Mouse (Mus musculus) megakaryocyte, embryonic 14.5 days (primary cell): ENCODE measurements around the gene Snrpf. TPM values are rescaled to one million over a fixed set of nuclear protein-coding genes. Genes with fewer than 3 reads are reported as not detected.
A peak's percentile ranks its signal among the peaks of the same experiment; 100 is the strongest.

Experiments used
- H3K27me3 ChIP-seq: replicated peaks from 2 replicates; pipeline ENCODE3; 2012; ENCODE audit warnings: inconsistent platforms
- H3K36me3 ChIP-seq: replicated peaks from 2 replicates; pipeline ENCODE3; 2012; ENCODE audit warnings: low read length, inconsistent platforms, mixed read lengths
- H3K4me1 ChIP-seq: 2 replicates; pipeline ENCODE4 v1.6.1; 2012; ENCODE audit warnings: inconsistent platforms
- H3K4me3 ChIP-seq: replicated peaks from 2 replicates; pipeline ENCODE3; 2012; ENCODE audit warnings: moderate library complexity, mild to moderate bottlenecking, inconsistent platforms
- H3K9me3 ChIP-seq: 2 replicates; pipeline ENCODE4 v1.6.1; 2012; ENCODE audit warnings: inconsistent platforms
- FLI1 ChIP-seq: IDR thresholded peaks from 2 replicates; pipeline ENCODE4 v1.6.1; 2012; ENCODE audit warnings: low read length, inconsistent platforms, mixed read lengths
- GATA1 ChIP-seq: IDR thresholded peaks from 3 replicates; pipeline ENCODE4 v1.6.1; 2012; ENCODE audit warnings: mixed read lengths, low read length, inconsistent platforms, borderline replicate concordance
- polyA plus RNA-seq: library from polyadenylated mRNA; stranded (reverse); fragments of >175 nt; gene quantifications from 2 replicates; pipeline ENCODE4 v1.2.3, GENCODE M21; 2012; ENCODE audit warnings: low replicate concordance; ENCODE audit not compliant: insufficient read depth

Snrpf gene
- polyA plus RNA-seq, 1 experiment, result 75.4 TPM

- no peaks in the 10 kb centered on the region for H3K36me3 ChIP-seq
- peaks cover 31% of the 10 kb centered on the region for H3K9me3 ChIP-seq
- no peak for TF ChIP-seq GATA1
- no peak for TF ChIP-seq FLI1
- H3K27me3 ChIP-seq, result no peaks in the 10 kb centered on the region
- no peaks in the 10 kb centered on the region for H3K4me1 ChIP-seq
- no peak overlapping the region for H3K4me3 ChIP-seq
These were observed 22.0 kb upstream of the Snrpf start for GRCm38 (mm10) chr10:93611419-93612007.

DNA sequence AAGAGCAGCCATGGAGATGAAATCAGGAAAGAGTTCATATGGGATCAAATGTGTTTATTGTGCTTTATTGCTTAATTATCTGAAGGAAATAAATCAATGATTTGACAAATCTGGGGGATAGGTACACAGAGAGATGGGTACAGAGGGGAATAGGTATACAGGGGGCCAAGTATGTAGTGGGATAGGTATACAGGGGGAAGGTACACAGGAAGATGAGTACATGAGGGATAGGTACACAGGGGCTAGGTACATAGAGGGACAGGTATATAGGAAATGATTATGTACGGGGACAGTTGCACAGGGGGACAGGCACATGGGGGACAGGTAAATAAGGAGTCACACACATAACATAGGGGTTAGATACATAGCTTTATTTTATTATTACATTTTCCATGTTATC is 21.4 kb upstream of the Snrpf start:
- H3K27me3 ChIP-seq, result no peaks in the 10 kb centered on the region
- peaks cover 35% of the 10 kb centered on the region for H3K9me3 ChIP-seq
- H3K4me1 ChIP-seq, result no peaks in the 10 kb centered on the region
- H3K4me3 ChIP-seq, result no peak overlapping the region
- H3K36me3 ChIP-seq, result no peaks in the 10 kb centered on the region
- no peak for TF ChIP-seq FLI1
- no peak for TF ChIP-seq GATA1

DNA sequence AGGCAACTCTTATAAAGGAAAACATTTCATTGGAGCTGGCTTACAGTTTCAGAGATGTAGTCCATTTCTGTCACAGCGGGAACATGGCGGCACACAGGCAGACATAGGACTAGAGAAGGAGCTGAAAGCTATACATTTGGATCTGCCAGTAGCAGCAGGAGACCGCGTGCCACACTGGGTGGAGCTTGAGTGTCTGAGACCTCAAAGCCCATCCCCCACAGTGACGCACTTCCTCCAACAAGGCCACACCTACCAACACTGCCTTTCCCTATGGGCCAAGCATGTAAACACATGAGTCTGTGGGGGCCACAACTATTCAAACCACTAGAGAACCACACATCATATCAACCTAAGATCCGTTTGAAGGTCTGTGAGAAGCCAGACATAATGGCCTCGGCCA is 19.7 kb upstream of the Snrpf start:
- peaks cover 2% of the 10 kb centered on the region for H3K27me3 ChIP-seq
- TF ChIP-seq GATA1, result no peak
- no peak for TF ChIP-seq FLI1
- H3K4me1 ChIP-seq, result no peaks in the 10 kb centered on the region
- H3K36me3 ChIP-seq, result no peaks in the 10 kb centered on the region
- H3K4me3 ChIP-seq, result no peak overlapping the region
- peaks cover 39% of the 10 kb centered on the region for H3K9me3 ChIP-seq

- Histone ChIP-seq H3K36me3 (no peaks in the 10 kb centered on the region), H3K27me3 (peaks cover 2% of the 10 kb centered on the region), H3K9me3 (peaks cover 44% of the 10 kb centered on the region), H3K4me1 (no peaks in the 10 kb centered on the region), H3K4me3 (no peak overlapping the region)
- TF ChIP-seq GATA1, result no peak
- TF ChIP-seq FLI1, result no peak
These were observed 18.5 kb upstream of the Snrpf start for GRCm38 (mm10) chr10:93608051-93608450.

- peaks cover 51% of the 10 kb centered on the region for H3K9me3 ChIP-seq
- H3K4me1 ChIP-seq, result no peaks in the 10 kb centered on the region
- no peaks in the 10 kb centered on the region for H3K36me3 ChIP-seq
- H3K27me3 ChIP-seq, result peaks cover 6% of the 10 kb centered on the region
- TF ChIP-seq FLI1 (no peak), GATA1 (no peak)
- H3K4me3 ChIP-seq, result no peak overlapping the region
These were observed 16.8 kb upstream of the Snrpf start for GRCm38 (mm10) chr10:93606326-93606725.

GRCm38 (mm10) chr10:93603256-93603655 is 13.8 kb upstream of the Snrpf start:
- Histone ChIP-seq H3K27me3 (peaks cover 10% of the 10 kb centered on the region), H3K9me3 (peaks cover 27% of the 10 kb centered on the region), H3K4me3 (no peak overlapping the region), H3K4me1 (no peaks in the 10 kb centered on the region), H3K36me3 (no peaks in the 10 kb centered on the region)
- TF ChIP-seq GATA1, result no peak

DNA sequence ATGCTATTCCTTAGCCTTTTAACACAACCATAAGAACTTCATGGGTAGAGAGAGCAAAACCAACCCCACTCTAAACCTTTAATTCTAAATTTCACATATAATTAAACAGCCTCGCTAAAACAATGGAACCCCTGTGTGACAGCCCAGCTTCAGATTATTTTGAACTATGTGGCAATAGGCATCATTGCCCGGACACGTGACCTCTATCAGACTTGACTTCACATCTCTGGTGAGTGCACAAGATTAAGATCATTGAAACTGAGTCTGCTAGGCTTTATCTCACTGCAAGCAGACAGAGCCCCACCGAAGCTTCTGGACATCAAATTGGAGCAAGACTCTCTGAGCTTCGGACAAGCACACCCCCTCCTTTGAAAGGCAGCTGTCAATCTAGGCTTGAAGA is 12.8 kb upstream of the Snrpf start:
- TF ChIP-seq FLI1, result no peak
- TF ChIP-seq GATA1, result no peak
- no peaks in the 10 kb centered on the region for H3K4me1 ChIP-seq
- no peaks in the 10 kb centered on the region for H3K36me3 ChIP-seq
- H3K27me3 ChIP-seq, result peaks cover 11% of the 10 kb centered on the region
- no peak overlapping the region for H3K4me3 ChIP-seq
- peaks cover 20% of the 10 kb centered on the region for H3K9me3 ChIP-seq

GRCm38 (mm10) chr10:93596641-93597040 is 7.1 kb upstream of the Snrpf start:
- TF ChIP-seq GATA1 (no peak), FLI1 (no peak)
- peaks cover 9% of the 10 kb centered on the region for H3K4me1 ChIP-seq
- H3K36me3 ChIP-seq, result no peaks in the 10 kb centered on the region
- H3K4me3 ChIP-seq, result no peak overlapping the region
- no peaks in the 10 kb centered on the region for H3K9me3 ChIP-seq
- H3K27me3 ChIP-seq, result peaks cover 7% of the 10 kb centered on the region

DNA sequence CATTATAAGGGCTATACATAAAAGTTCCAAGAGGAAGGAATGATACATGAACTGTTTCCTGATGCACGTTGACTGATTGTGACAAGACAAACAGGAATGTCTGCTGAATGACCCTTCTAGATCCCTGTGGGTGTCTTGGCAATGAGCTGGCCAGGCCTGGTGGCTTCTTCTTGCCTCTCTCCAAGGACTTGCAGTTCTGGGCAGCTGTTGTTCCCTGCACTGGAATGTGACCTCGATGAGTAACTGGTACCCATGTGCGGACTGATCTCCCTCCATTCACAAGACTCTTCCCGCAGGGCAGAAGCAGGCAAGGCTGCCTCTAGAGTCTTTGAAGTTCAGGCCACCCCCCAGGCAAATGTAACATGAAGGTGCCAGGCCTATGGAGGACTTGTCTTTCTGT is 6.3 kb upstream of the Snrpf start:
- Histone ChIP-seq H3K9me3 (no peaks in the 10 kb centered on the region), H3K4me3 (no peak overlapping the region), H3K27me3 (peaks cover 7% of the 10 kb centered on the region), H3K36me3 (no peaks in the 10 kb centered on the region), H3K4me1 (peaks cover 9% of the 10 kb centered on the region)
- TF ChIP-seq GATA1 (no peak), FLI1 (no peak)

- no peak for TF ChIP-seq FLI1
- no peak for TF ChIP-seq GATA1
- Histone ChIP-seq H3K9me3 (no peaks in the 10 kb centered on the region), H3K27me3 (peaks cover 7% of the 10 kb centered on the region), H3K4me3 (peak overlapping the region; percentile 88), H3K4me1 (peaks cover 13% of the 10 kb centered on the region), H3K36me3 (no peaks in the 10 kb centered on the region)
These were observed 4.5 kb upstream of the Snrpf start for GRCm38 (mm10) chr10:93594022-93594482.

- no peak overlapping the region for H3K4me3 ChIP-seq
- peaks cover 3% of the 10 kb centered on the region for H3K36me3 ChIP-seq
- peaks cover 2% of the 10 kb centered on the region for H3K27me3 ChIP-seq
- TF ChIP-seq GATA1 (no peak), FLI1 (no peak)
- no peaks in the 10 kb centered on the region for H3K9me3 ChIP-seq
- H3K4me1 ChIP-seq, result peaks cover 25% of the 10 kb centered on the region
These were observed 3.0 kb upstream of the Snrpf start for GRCm38 (mm10) chr10:93592456-93592855.
